Mouse (Mus musculus): ENCODE results near the gene Nlrp4a.
"Not testable (repeated sequence)": the region's sequence is repeated elsewhere in the genome, so short reads cannot be mapped to it uniquely, and the experiment has no call there.

Gene Nlrp4a

DNA sequence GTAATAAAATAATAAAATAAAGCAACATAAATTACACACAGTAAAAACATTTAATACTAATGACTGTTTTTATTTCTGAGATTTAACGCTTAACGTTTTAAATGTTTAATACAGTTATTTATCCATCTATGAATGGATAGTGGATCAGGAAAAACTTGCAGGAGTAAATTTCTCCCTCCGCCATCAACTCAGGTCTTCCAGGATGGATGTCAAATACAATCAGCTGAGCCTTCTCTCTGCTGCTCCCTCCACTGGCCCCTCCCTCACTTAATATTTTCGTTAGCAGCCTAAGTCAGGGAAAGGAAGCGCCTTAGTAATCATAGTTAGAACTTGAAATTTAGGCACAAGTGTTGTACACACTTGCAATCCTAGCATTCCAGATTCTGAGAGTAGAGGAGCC is at the start of gene Nlrp4a:
Gene Nlrp4a (plus strand): TSS at position 301 of the 400 bp plus-strand sequence.
- no peak for DNase-seq (ENCODE audit: low read depth)

DNA sequence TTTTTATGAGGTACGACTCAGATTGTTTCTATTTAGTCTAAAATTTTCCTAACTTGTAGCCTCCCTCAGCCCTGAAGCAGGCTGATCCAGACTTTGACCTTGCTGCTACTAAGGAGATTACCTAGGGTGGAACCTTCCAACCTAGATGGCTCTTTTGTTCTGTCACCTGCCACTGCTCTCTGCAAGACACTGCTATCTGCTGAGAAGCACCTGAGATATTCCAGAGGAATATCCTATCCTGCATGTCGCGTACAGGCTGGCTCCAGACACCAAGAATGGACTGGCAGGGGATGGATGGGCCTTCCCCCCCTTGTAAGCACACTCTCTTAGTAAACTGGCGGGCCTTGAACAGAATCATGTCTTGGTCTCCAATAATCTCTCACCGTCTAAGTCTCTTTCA is 48.2 kb upstream of the Nlrp4a start:
- DNase-seq (ENCODE audit: low read depth) = not testable (repeated sequence)

- DNase-seq (ENCODE audit: low read depth) = not testable (repeated sequence)
Measured at GRCm38 (mm10) chr7:26391137-26391536, 43.8 kb upstream of the Nlrp4a start.

DNA sequence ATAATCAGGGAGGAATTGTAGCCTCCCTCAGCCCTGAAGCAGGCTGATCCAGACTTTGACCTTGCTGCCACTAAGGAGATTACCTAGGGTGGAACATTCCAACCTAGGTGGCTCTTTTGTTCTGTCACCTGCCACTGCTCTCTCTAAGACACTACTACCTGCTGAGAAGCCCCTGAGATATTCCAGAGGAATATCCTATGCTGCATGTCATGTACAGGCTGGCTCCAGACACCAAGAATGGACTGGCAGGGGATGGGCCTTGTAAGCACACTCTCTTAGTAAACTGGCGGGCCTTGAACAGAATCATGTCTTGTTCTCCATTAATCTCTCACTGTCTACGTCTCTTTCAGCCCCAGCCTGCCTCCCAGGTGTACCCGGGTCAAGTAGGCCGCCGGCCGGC is 43.1 kb upstream of the Nlrp4a start:
- DNase-seq (ENCODE audit: low read depth) = not testable (repeated sequence)

DNA sequence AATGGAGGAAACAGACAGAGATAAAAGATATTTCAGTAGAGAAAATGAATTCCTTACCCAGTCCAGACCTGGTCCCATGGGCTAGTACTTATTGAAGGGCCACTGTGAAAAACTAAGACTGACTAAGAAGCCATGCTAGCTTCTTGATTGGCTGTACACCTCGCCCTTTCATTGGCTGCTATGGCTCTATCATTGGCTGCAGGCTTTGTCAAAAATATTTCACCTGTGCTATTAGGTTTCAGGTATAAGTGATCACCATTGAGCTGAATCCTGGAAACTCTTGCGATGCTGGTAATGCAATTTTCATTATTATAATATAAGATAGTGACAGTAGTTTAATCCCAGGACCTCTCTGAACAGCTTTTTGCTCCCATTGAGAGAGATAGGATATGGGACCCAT is 31.3 kb upstream of the Nlrp4a start, which contains the start of gene Nlrp9c:
Gene Nlrp9c (minus strand): TSS at position 101 of the 400 bp plus-strand sequence.
- not testable (repeated sequence) for DNase-seq (ENCODE audit: low read depth)

- DNase-seq (ENCODE audit: low read depth) = no peak
Measured at GRCm38 (mm10) chr7:26476690-26477089, 41.8 kb downstream of the Nlrp4a start.

- DNase-seq (ENCODE audit: low read depth) = not testable (repeated sequence)
Measured at GRCm38 (mm10) chr7:26489514-26489913, 54.6 kb downstream of the Nlrp4a start.

Measured in c-Kit-positive CD71-negative TER-119-negative erythroid progenitor cells, embryonic 14.5 days (primary cell).